Mouse (Mus musculus) embryonic facial prominence, embryonic 12.5 days (tissue): ENCODE data around the gene Radil. TPM values are rescaled to one million over a fixed set of nuclear protein-coding genes. Genes with fewer than 3 reads are reported as not detected.

Source experiments
- ATAC-seq: fragments of 200-750 bp; cut with Nextera tagmentation; 2 replicates; pipeline ENCODE4 v1.8.0; 2017; ENCODE audit not compliant: insufficient number of reproducible peaks, insufficient read depth, low FRiP score, low TSS enrichment
- H3K27ac ChIP-seq: fragments of 300-500 bp; sonication (generic); 2 replicates; pipeline ENCODE4 v1.5.1; 2016; ENCODE audit warnings: mild to moderate bottlenecking
- H3K27me3 ChIP-seq: fragments of 300-500 bp; sonication (generic); 2 replicates; pipeline ENCODE4 v1.6.1; 2016; ENCODE audit warnings: mild to moderate bottlenecking, moderate library complexity
- H3K36me3 ChIP-seq: fragments of 300-500 bp; sonication (generic); 2 replicates; pipeline ENCODE4 v1.6.1; 2016; ENCODE audit warnings: mild to moderate bottlenecking
- H3K4me1 ChIP-seq: fragments of 300-500 bp; sonication (generic); 2 replicates; pipeline ENCODE4 v1.6.1; 2016
- H3K4me2 ChIP-seq: fragments of 300-500 bp; sonication (generic); replicated peaks from 2 replicates; pipeline ENCODE4 v1.6.1; 2016; ENCODE audit warnings: mild to moderate bottlenecking, moderate library complexity
- H3K4me3 ChIP-seq: fragments of 300-500 bp; sonication (generic); 2 replicates; pipeline ENCODE4 v1.5.1; 2016; ENCODE audit warnings: mild to moderate bottlenecking
- H3K9ac ChIP-seq: fragments of 300-500 bp; sonication (generic); 2 replicates; pipeline ENCODE4 v1.6.1; 2016; ENCODE audit warnings: mild to moderate bottlenecking, moderate library complexity
- H3K9me3 ChIP-seq: fragments of 300-500 bp; sonication (generic); 2 replicates; pipeline ENCODE4 v1.6.1; 2016; ENCODE audit warnings: mild to moderate bottlenecking, moderate library complexity
- WGBS: fragments of 180-500 bp; shearing (Covaris S2); methylation state at CpG from one replicate; pipeline ENCODE4 v1.1.7; 2016; 5-methylcytosine and 5-hydroxymethylcytosine counted together
- polyA plus RNA-seq: library from polyadenylated mRNA; unstranded; fragments of >200 nt; fragmentation: Nextera tagmentation; extraction: Ambion mirVana; gene quantifications from 2 replicates; pipeline ENCODE4 v1.2.1, GENCODE M21; 2016

The Radil gene
- polyA plus RNA-seq, 1 experiment from 2014 or later = 6.9 TPM

GRCm38 (mm10) chr5:142529915-142530314, 21.0 kb downstream of the Radil start, which contains the start of gene Papolb:
TSS of gene Papolb (minus strand) at chr5:142530076.
- H3K27me3 ChIP-seq = peaks cover 15% of the 10 kb centered on the region
- H3K9ac ChIP-seq = no peak within 1 kb of the TSS
- peak within 1 kb of the TSS; percentile 29 for H3K4me3 ChIP-seq
- H3K36me3 ChIP-seq = no peaks in the 10 kb centered on the region
- WGBS = 32% methylated on average over 41 of the region's 41 CpGs
- H3K4me1 ChIP-seq = no peaks in the 10 kb centered on the region
- H3K9me3 ChIP-seq = no peaks in the 10 kb centered on the region
- peak within 1 kb of the TSS; percentile 49 for H3K4me2 ChIP-seq
- ATAC-seq = no peak
- no peak within 1 kb of the TSS for H3K27ac ChIP-seq

GRCm38 (mm10) chr5:142524711-142525464, 26.0 kb downstream of the Radil start:
- ATAC-seq = no peak
- Histone ChIP-seq H3K4me3 (no peak overlapping the region), H3K9me3 (no peaks in the 10 kb centered on the region), H3K4me2 (no peak overlapping the region), H3K9ac (no peak overlapping the region), H3K27ac (no peak overlapping the region), H3K27me3 (peaks cover 8% of the 10 kb centered on the region), H3K4me1 (no peaks in the 10 kb centered on the region), H3K36me3 (no peaks in the 10 kb centered on the region)
- WGBS = 76% methylated on average over 8 of the region's 8 CpGs

GRCm38 (mm10) chr5:142521195-142521866, 29.6 kb downstream of the Radil start:
- no peak overlapping the region for H3K27ac ChIP-seq
- no peak for ATAC-seq
- 84% methylated on average over 11 of the region's 11 CpGs for WGBS
- H3K9ac ChIP-seq = no peak overlapping the region
- no peaks in the 10 kb centered on the region for H3K9me3 ChIP-seq
- H3K36me3 ChIP-seq = no peaks in the 10 kb centered on the region
- no peak overlapping the region for H3K4me3 ChIP-seq
- H3K4me1 ChIP-seq = peaks cover 6% of the 10 kb centered on the region; the same call in 1 of the 2 replicates
- no peaks in the 10 kb centered on the region for H3K27me3 ChIP-seq
- no peak overlapping the region for H3K4me2 ChIP-seq

GRCm38 (mm10) chr5:142520360-142520759, 30.5 kb downstream of the Radil start:
- H3K9me3 ChIP-seq = no peaks in the 10 kb centered on the region
- no peak overlapping the region for H3K4me2 ChIP-seq
- 70% methylated on average over 4 of the region's 4 CpGs for WGBS
- H3K27me3 ChIP-seq = no peaks in the 10 kb centered on the region
- no peak overlapping the region for H3K27ac ChIP-seq
- no peak overlapping the region for H3K4me3 ChIP-seq
- H3K4me1 ChIP-seq = peaks cover 6% of the 10 kb centered on the region; the same call in 1 of the 2 replicates
- no peak overlapping the region for H3K9ac ChIP-seq
- no peak for ATAC-seq
- H3K36me3 ChIP-seq = no peaks in the 10 kb centered on the region

- Histone ChIP-seq H3K9ac (no peak overlapping the region), H3K4me1 (peaks cover 6% of the 10 kb centered on the region; the same call in 1 of the 2 replicates), H3K9me3 (no peaks in the 10 kb centered on the region), H3K4me2 (no peak overlapping the region), H3K27ac (no peak overlapping the region), H3K27me3 (no peaks in the 10 kb centered on the region), H3K4me3 (no peak overlapping the region), H3K36me3 (no peaks in the 10 kb centered on the region)
- WGBS = 52% methylated on average over 6 of the region's 6 CpGs
- ATAC-seq = no peak
Observed at GRCm38 (mm10) chr5:142518973-142519372, 31.9 kb downstream of the Radil start.

GRCm38 (mm10) chr5:142512112-142512511, 38.8 kb downstream of the Radil start:
- no peaks in the 10 kb centered on the region for H3K9me3 ChIP-seq
- no peak overlapping the region for H3K27ac ChIP-seq
- no peak overlapping the region for H3K4me2 ChIP-seq
- peaks cover 14% of the 10 kb centered on the region for H3K4me1 ChIP-seq
- H3K36me3 ChIP-seq = no peaks in the 10 kb centered on the region
- no peak overlapping the region for H3K4me3 ChIP-seq
- no peak overlapping the region for H3K9ac ChIP-seq
- no peaks in the 10 kb centered on the region for H3K27me3 ChIP-seq
- WGBS = 76% methylated on average over 4 of the region's 4 CpGs
- ATAC-seq = no peak

- 0 out of 2 replicates have a peak overlapping the region, but pooled peaks have one; percentile 36 for H3K27ac ChIP-seq
- H3K4me3 ChIP-seq = no peak overlapping the region
- no peak overlapping the region for H3K9ac ChIP-seq
- H3K9me3 ChIP-seq = no peaks in the 10 kb centered on the region
- H3K36me3 ChIP-seq = no peaks in the 10 kb centered on the region
- H3K27me3 ChIP-seq = no peaks in the 10 kb centered on the region
- ATAC-seq = no peak
- H3K4me1 ChIP-seq = peaks cover 14% of the 10 kb centered on the region
- WGBS = 48% methylated on average over 7 of the region's 7 CpGs
- 0 out of 2 replicates have a peak overlapping the region, but pooled peaks have one; percentile 34 for H3K4me2 ChIP-seq
Observed at GRCm38 (mm10) chr5:142510061-142510414, 40.9 kb downstream of the Radil start.

GRCm38 (mm10) chr5:142509141-142510060, 41.5 kb downstream of the Radil start:
- no peak overlapping the region for H3K4me3 ChIP-seq
- no peaks in the 10 kb centered on the region for H3K27me3 ChIP-seq
- H3K4me1 ChIP-seq = peaks cover 14% of the 10 kb centered on the region
- no peak for ATAC-seq
- peak overlapping the region; percentile 34 for H3K4me2 ChIP-seq
- peak overlapping the region; percentile 33 for H3K9ac ChIP-seq
- WGBS = 8% methylated on average over 15 of the region's 15 CpGs
- H3K27ac ChIP-seq = peak overlapping the region; percentile 69; the same call in 1 of the 2 replicates
- no peaks in the 10 kb centered on the region for H3K9me3 ChIP-seq
- H3K36me3 ChIP-seq = no peaks in the 10 kb centered on the region

- H3K9me3 ChIP-seq = no peaks in the 10 kb centered on the region
- no peak overlapping the region for H3K27ac ChIP-seq
- H3K4me1 ChIP-seq = peaks cover 16% of the 10 kb centered on the region
- no peak overlapping the region for H3K4me2 ChIP-seq
- H3K27me3 ChIP-seq = no peaks in the 10 kb centered on the region
- H3K36me3 ChIP-seq = no peaks in the 10 kb centered on the region
- ATAC-seq = no peak
- no peak overlapping the region for H3K9ac ChIP-seq
- H3K4me3 ChIP-seq = no peak overlapping the region
- WGBS = 64% methylated on average over 3 of the region's 3 CpGs
Observed at GRCm38 (mm10) chr5:142505695-142506423, 45.0 kb downstream of the Radil start.

- no peak for ATAC-seq
- WGBS = 77% methylated on average over 3 of the region's 3 CpGs
Observed at GRCm38 (mm10) chr5:142504175-142504574, 46.7 kb downstream of the Radil start.

GRCm38 (mm10) chr5:142502414-142502813, 48.5 kb downstream of the Radil start:
- Histone ChIP-seq H3K36me3 (no peaks in the 10 kb centered on the region), H3K9ac (no peak overlapping the region), H3K4me3 (no peak overlapping the region), H3K27ac (no peak overlapping the region), H3K27me3 (no peaks in the 10 kb centered on the region), H3K9me3 (no peaks in the 10 kb centered on the region), H3K4me1 (peaks cover 12% of the 10 kb centered on the region; the same call in 1 of the 2 replicates), H3K4me2 (no peak overlapping the region)
- WGBS = 5% methylated on average over 3 of the region's 3 CpGs
- 0 out of 2 replicates have a peak, but pooled peaks have one; percentile 23 for ATAC-seq

More at GRCm38 (mm10) chr5:142504175-142504574, 46.7 kb downstream of the Radil start:
- H3K4me2 ChIP-seq = no peak overlapping the region
- H3K4me3 ChIP-seq = no peak overlapping the region
- H3K36me3 ChIP-seq = no peaks in the 10 kb centered on the region
- no peaks in the 10 kb centered on the region for H3K27me3 ChIP-seq
- H3K9ac ChIP-seq = no peak overlapping the region
- H3K9me3 ChIP-seq = no peaks in the 10 kb centered on the region
- H3K4me1 ChIP-seq = peaks cover 15% of the 10 kb centered on the region
- no peak overlapping the region for H3K27ac ChIP-seq
